ENCODE assay signal across 13 mouse cellular contexts in genomic region chr11:74499521-74500099, GRCm38 (mm10).
A peak's percentile ranks its signal among the peaks of the same experiment; 100 is the strongest.
DNase-seq lines count a peak whose midpoint lies in the region; ATAC-seq lines count a peak whose summit lies in the region.
"Had no signal": no experiment of that assay in that cellular context is flagged by ENCODE, and none has a peak within 500 bp of the region (broad histone marks: within the 10 kb centered on the region; RNA-seq: fewer than 3 reads in every experiment).

No protein-coding gene starts in this region.

- no peak overlapping the region for H3K4me2 ChIP-seq in hindbrain, embryonic 16.5 days (ENCODE audit: low read length)
- no peak overlapping the region for H3K4me2 ChIP-seq in midbrain, embryonic 12.5 days (replicated peaks)
- no peak overlapping the region for H3K4me2 ChIP-seq in midbrain, embryonic 15.5 days
- H3K4me2 ChIP-seq in embryonic facial prominence, embryonic 12.5 days (replicated peaks): no peak overlapping the region
- H3K4me2 ChIP-seq in forebrain, embryonic 11.5 days (ENCODE audit: low read depth, low read length, severe bottlenecking): no peak overlapping the region
- H3K4me2 ChIP-seq: forebrain, embryonic 12.5 days had no signal

- H3K27ac ChIP-seq in hindbrain, embryonic 10.5 days: peak overlapping the region; percentile 51; the same call in 1 of the 2 replicates
- no peak overlapping the region for H3K27ac ChIP-seq in hindbrain, embryonic 16.5 days (ENCODE audit: low read depth, low read length)
- 0 out of 2 replicates have a peak overlapping the region, but pooled peaks have one; percentile 20 for H3K27ac ChIP-seq in midbrain, embryonic 12.5 days (replicated peaks)
- no peak overlapping the region for H3K27ac ChIP-seq in midbrain, embryonic 15.5 days
- H3K27ac ChIP-seq in embryonic facial prominence, embryonic 12.5 days: peak overlapping the region; percentile 33; the same call in 1 of the 2 replicates
- H3K27ac ChIP-seq in forebrain, embryonic 11.5 days (ENCODE audit: low read depth, low read length): no peak overlapping the region
- H3K27ac ChIP-seq: forebrain, embryonic 12.5 days had no signal

- ATAC-seq in hindbrain, embryonic 16.5 days: no peak
- ATAC-seq in midbrain, embryonic 12.5 days (ENCODE audit: low FRiP score, low read depth): no peak
- ATAC-seq in midbrain, embryonic 15.5 days (replicated peaks): no peak
- ATAC-seq in embryonic facial prominence, embryonic 12.5 days (ENCODE audit: insufficient number of reproducible peaks, insufficient read depth, low FRiP score, low TSS enrichment): no peak
- ATAC-seq in forebrain, embryonic 11.5 days (replicated peaks; ENCODE audit: low FRiP score): no peak
- ATAC-seq: midbrain, embryonic 16.5 days had no signal

- peak; percentile 18 for DNase-seq in hindbrain, embryonic 10.5 days (ENCODE audit: low spot score)
- peak; percentile 25 for DNase-seq in heart, postnatal 4 days
- no peak for DNase-seq in forebrain, embryonic 11.5 days (ENCODE audit: low spot score)
- DNase-seq in right cerebral cortex, adult 18-20 months: no peak
- DNase-seq: lung, postnatal 10 days; right cerebral cortex, postnatal 25 days; thymus, postnatal 36 days had no signal

- H3K36me3 ChIP-seq in hindbrain, embryonic 10.5 days: no peaks in the 10 kb centered on the region
- H3K36me3 ChIP-seq in hindbrain, embryonic 16.5 days (ENCODE audit: control insufficient read depth, insufficient read depth, low read length): no peaks in the 10 kb centered on the region
- no peaks in the 10 kb centered on the region for H3K36me3 ChIP-seq in midbrain, embryonic 12.5 days
- no peaks in the 10 kb centered on the region for H3K36me3 ChIP-seq in midbrain, embryonic 15.5 days (replicated peaks)
- no peaks in the 10 kb centered on the region for H3K36me3 ChIP-seq in embryonic facial prominence, embryonic 12.5 days
- H3K36me3 ChIP-seq in forebrain, embryonic 11.5 days (ENCODE audit: control insufficient read depth, insufficient read depth, low read length): no peaks in the 10 kb centered on the region
- H3K36me3 ChIP-seq: forebrain, embryonic 12.5 days had no signal

- no peak overlapping the region for H3K4me3 ChIP-seq in hindbrain, embryonic 10.5 days
- no peak overlapping the region for H3K4me3 ChIP-seq in hindbrain, embryonic 16.5 days (ENCODE audit: low read length)
- no peak overlapping the region for H3K4me3 ChIP-seq in midbrain, embryonic 12.5 days
- H3K4me3 ChIP-seq in midbrain, embryonic 15.5 days: no peak overlapping the region
- no peak overlapping the region for H3K4me3 ChIP-seq in embryonic facial prominence, embryonic 12.5 days
- no peak overlapping the region for H3K4me3 ChIP-seq in forebrain, embryonic 11.5 days (ENCODE audit: low read depth, low read length)
- H3K4me3 ChIP-seq: forebrain, embryonic 12.5 days had no signal

- no peak overlapping the region for H3K9ac ChIP-seq in hindbrain, embryonic 16.5 days (ENCODE audit: low read depth, low read length)
- no peak overlapping the region for H3K9ac ChIP-seq in midbrain, embryonic 12.5 days (replicated peaks)
- no peak overlapping the region for H3K9ac ChIP-seq in midbrain, embryonic 15.5 days
- H3K9ac ChIP-seq in embryonic facial prominence, embryonic 12.5 days: no peak overlapping the region
- H3K9ac ChIP-seq in forebrain, embryonic 11.5 days (ENCODE audit: low read length): no peak overlapping the region
- H3K9ac ChIP-seq: forebrain, embryonic 12.5 days had no signal

- H3K4me1 ChIP-seq in hindbrain, embryonic 10.5 days (replicated peaks): peaks cover 22% of the 10 kb centered on the region
- no peaks in the 10 kb centered on the region for H3K4me1 ChIP-seq in hindbrain, embryonic 16.5 days (ENCODE audit: control insufficient read depth, insufficient read depth, low read depth, low read length)
- H3K4me1 ChIP-seq in midbrain, embryonic 12.5 days: no peaks in the 10 kb centered on the region
- H3K4me1 ChIP-seq in midbrain, embryonic 15.5 days: peaks cover 7% of the 10 kb centered on the region; the same call in 1 of the 2 replicates
- peaks cover 15% of the 10 kb centered on the region for H3K4me1 ChIP-seq in embryonic facial prominence, embryonic 12.5 days
- H3K4me1 ChIP-seq in forebrain, embryonic 11.5 days (replicated peaks; ENCODE audit: control insufficient read depth, insufficient read depth, low read length): no peaks in the 10 kb centered on the region

- no peaks in the 10 kb centered on the region for H3K9me3 ChIP-seq in hindbrain, embryonic 10.5 days
- no peaks in the 10 kb centered on the region for H3K9me3 ChIP-seq in hindbrain, embryonic 16.5 days (ENCODE audit: control insufficient read depth, low read length)
- H3K9me3 ChIP-seq in midbrain, embryonic 12.5 days: no peaks in the 10 kb centered on the region
- H3K9me3 ChIP-seq in midbrain, embryonic 15.5 days: no peaks in the 10 kb centered on the region
- no peaks in the 10 kb centered on the region for H3K9me3 ChIP-seq in embryonic facial prominence, embryonic 12.5 days
- H3K9me3 ChIP-seq in forebrain, embryonic 11.5 days (ENCODE audit: control insufficient read depth, low read length): no peaks in the 10 kb centered on the region
- H3K9me3 ChIP-seq: forebrain, embryonic 12.5 days had no signal

- WGBS in hindbrain, embryonic 10.5 days: 63% methylated on average over 8 of the region's 8 CpGs
- WGBS in hindbrain, embryonic 16.5 days: 62% methylated on average over 8 of the region's 8 CpGs
- 65% methylated on average over 8 of the region's 8 CpGs for WGBS in midbrain, embryonic 12.5 days
- whole genome bisulfite sequencing in midbrain, embryonic 15.5 days: 61% methylated on average over 8 of the region's 8 CpGs
- 34% methylated on average over 8 of the region's 8 CpGs for WGBS in embryonic facial prominence, embryonic 12.5 days
- WGBS in forebrain, embryonic 11.5 days: 61% methylated on average over 8 of the region's 8 CpGs

- H3K27me3 ChIP-seq in hindbrain, embryonic 10.5 days (ENCODE audit: insufficient read depth, poor library complexity, severe bottlenecking): no peaks in the 10 kb centered on the region
- H3K27me3 ChIP-seq in hindbrain, embryonic 16.5 days (replicated peaks; ENCODE audit: control insufficient read depth, insufficient read depth, low read length): no peaks in the 10 kb centered on the region
- H3K27me3 ChIP-seq in midbrain, embryonic 12.5 days: no peaks in the 10 kb centered on the region
- no peaks in the 10 kb centered on the region for H3K27me3 ChIP-seq in midbrain, embryonic 15.5 days (replicated peaks)
- no peaks in the 10 kb centered on the region for H3K27me3 ChIP-seq in embryonic facial prominence, embryonic 12.5 days
- H3K27me3 ChIP-seq in forebrain, embryonic 11.5 days (ENCODE audit: control insufficient read depth, insufficient read depth, low read length): no peaks in the 10 kb centered on the region
- H3K27me3 ChIP-seq: forebrain, embryonic 12.5 days had no signal

Comparison
In these comparisons a context has a peak if more than half of its experiments do, and no peak if none do; other contexts are left out.
1. H3K27ac ChIP-seq: peak in hindbrain, embryonic 10.5 days (single experiment), midbrain, embryonic 12.5 days (single experiment) and embryonic facial prominence, embryonic 12.5 days (single experiment); none in hindbrain, embryonic 16.5 days (single experiment), midbrain, embryonic 15.5 days (single experiment) and forebrain, embryonic 11.5 days (single experiment).
2. DNase-seq: peak in hindbrain, embryonic 10.5 days (single experiment) and heart, postnatal 4 days (single experiment); none in forebrain, embryonic 11.5 days (single experiment) and right cerebral cortex, adult 18-20 months (single experiment).